Mouse (Mus musculus) embryonic facial prominence, embryonic 15.5 days (tissue): ENCODE data around the gene Spats2. TPM values are rescaled to one million over a fixed set of nuclear protein-coding genes. Genes with fewer than 3 reads are reported as not detected.

ENCODE experiments used
- ATAC-seq: fragments of 200-750 bp; cut with Nextera tagmentation; 2 replicates; pipeline ENCODE4 v1.8.0; 2017; ENCODE audit warnings: low read depth, moderate TSS enrichment; ENCODE audit not compliant: insufficient number of reproducible peaks, low FRiP score, low TSS enrichment
- H3K27ac ChIP-seq: fragments of 300-500 bp; sonication (generic); replicated peaks from 2 replicates; pipeline ENCODE4 v1.5.1; 2015; ENCODE audit warnings: mild to moderate bottlenecking, inconsistent platforms
- H3K27me3 ChIP-seq: fragments of 300-500 bp; sonication (generic); 2 replicates; pipeline ENCODE4 v1.6.1; 2015; ENCODE audit warnings: inconsistent platforms
- H3K36me3 ChIP-seq: fragments of 300-500 bp; sonication (generic); 2 replicates; pipeline ENCODE4 v1.6.1; 2015; ENCODE audit warnings: mild to moderate bottlenecking, inconsistent platforms
- H3K4me1 ChIP-seq: fragments of 300-500 bp; sonication (generic); 2 replicates; pipeline ENCODE4 v1.6.1; 2015; ENCODE audit warnings: inconsistent platforms
- H3K4me2 ChIP-seq: fragments of 300-500 bp; sonication (generic); replicated peaks from 2 replicates; pipeline ENCODE4 v1.6.1; 2015; ENCODE audit warnings: mild to moderate bottlenecking, inconsistent platforms
- H3K4me3 ChIP-seq: fragments of 300-500 bp; sonication (generic); replicated peaks from 2 replicates; pipeline ENCODE4 v1.5.1; 2015; ENCODE audit warnings: mild to moderate bottlenecking, inconsistent platforms
- H3K9ac ChIP-seq: fragments of 300-500 bp; sonication (generic); 2 replicates; pipeline ENCODE4 v1.6.1; 2015; ENCODE audit warnings: inconsistent platforms
- H3K9me3 ChIP-seq: fragments of 300-500 bp; sonication (generic); replicated peaks from 2 replicates; pipeline ENCODE4 v1.6.1; 2016; ENCODE audit warnings: inconsistent platforms
- WGBS: fragments of 180-500 bp; shearing (Covaris S2); methylation state at CpG from one replicate; pipeline ENCODE4 v1.1.7; 2015; 5-methylcytosine and 5-hydroxymethylcytosine counted together
- polyA plus RNA-seq: library from polyadenylated mRNA; unstranded; fragments of >200 nt; fragmentation: Nextera tagmentation; extraction: Ambion mirVana; gene quantifications from 2 replicates; pipeline ENCODE4 v1.2.1, GENCODE M21; 2015

The Spats2 gene
- polyA plus RNA-seq, 1 experiment from 2014 or later = 36.7 TPM

- no peaks in the 10 kb centered on the region for H3K9me3 ChIP-seq
- no peaks in the 10 kb centered on the region for H3K27me3 ChIP-seq
- 85% methylated on average over 2 of the region's 2 CpGs for WGBS
- no peak overlapping the region for H3K9ac ChIP-seq
- H3K4me3 ChIP-seq = no peak overlapping the region
- no peaks in the 10 kb centered on the region for H3K4me1 ChIP-seq
- ATAC-seq = no peak
- no peak overlapping the region for H3K4me2 ChIP-seq
- H3K36me3 ChIP-seq = peaks cover 40% of the 10 kb centered on the region
- no peak overlapping the region for H3K27ac ChIP-seq
Measured at GRCm38 (mm10) chr15:99214941-99215340, 89.2 kb downstream of the Spats2 start.

- Histone ChIP-seq H3K9ac (no peak overlapping the region), H3K27me3 (peaks cover under 1% of the 10 kb centered on the region; the same call in 1 of the 2 replicates), H3K4me1 (no peaks in the 10 kb centered on the region), H3K36me3 (peaks cover 34% of the 10 kb centered on the region), H3K27ac (no peak overlapping the region), H3K4me2 (no peak overlapping the region), H3K9me3 (no peaks in the 10 kb centered on the region), H3K4me3 (no peak overlapping the region)
- ATAC-seq = no peak
- WGBS = 89% methylated on average over 11 of the region's 11 CpGs
Measured at GRCm38 (mm10) chr15:99215741-99216463, 90.2 kb downstream of the Spats2 start.

- Histone ChIP-seq H3K36me3 (peaks cover 18% of the 10 kb centered on the region; the same call in 1 of the 2 replicates), H3K4me2 (no peak overlapping the region), H3K4me3 (no peak overlapping the region), H3K27ac (no peak overlapping the region), H3K9me3 (no peaks in the 10 kb centered on the region), H3K4me1 (peaks cover 12% of the 10 kb centered on the region; the same call in 1 of the 2 replicates), H3K27me3 (peaks cover 18% of the 10 kb centered on the region), H3K9ac (no peak overlapping the region)
- no peak for ATAC-seq
- 86% methylated on average over 4 of the region's 4 CpGs for WGBS
Measured at GRCm38 (mm10) chr15:99217630-99218029, 91.9 kb downstream of the Spats2 start.

GRCm38 (mm10) chr15:99221315-99221952, 95.7 kb downstream of the Spats2 start:
- Histone ChIP-seq H3K4me1 (peaks cover 48% of the 10 kb centered on the region), H3K9ac (no peak overlapping the region), H3K4me3 (no peak overlapping the region), H3K36me3 (no peaks in the 10 kb centered on the region), H3K27me3 (peaks cover 55% of the 10 kb centered on the region), H3K4me2 (no peak overlapping the region), H3K27ac (no peak overlapping the region), H3K9me3 (no peaks in the 10 kb centered on the region)
- no peak for ATAC-seq
- WGBS = 9% methylated on average over 8 of the region's 8 CpGs

- WGBS = 3% methylated on average over 18 of the region's 18 CpGs
- Histone ChIP-seq H3K4me2 (peak overlapping the region; percentile 95), H3K4me1 (peaks cover 48% of the 10 kb centered on the region), H3K27me3 (peaks cover 70% of the 10 kb centered on the region), H3K27ac (no peak overlapping the region), H3K4me3 (peak overlapping the region; percentile 50), H3K9me3 (no peaks in the 10 kb centered on the region), H3K9ac (0 out of 2 replicates have a peak overlapping the region, but pooled peaks have one; percentile 12), H3K36me3 (no peaks in the 10 kb centered on the region)
- ATAC-seq = no peak
Measured at GRCm38 (mm10) chr15:99222794-99223584, 97.3 kb downstream of the Spats2 start.

GRCm38 (mm10) chr15:99223585-99224207, 98.0 kb downstream of the Spats2 start:
- H3K4me1 ChIP-seq = peaks cover 48% of the 10 kb centered on the region
- H3K27me3 ChIP-seq = peaks cover 77% of the 10 kb centered on the region
- H3K4me2 ChIP-seq = peak overlapping the region; percentile 95
- no peak; the same call in 1 of the 2 replicates for ATAC-seq
- H3K9ac ChIP-seq = 0 out of 2 replicates have a peak overlapping the region, but pooled peaks have one; percentile 12
- no peak overlapping the region for H3K27ac ChIP-seq
- no peaks in the 10 kb centered on the region for H3K9me3 ChIP-seq
- peak overlapping the region; percentile 50 for H3K4me3 ChIP-seq
- no peaks in the 10 kb centered on the region for H3K36me3 ChIP-seq
- under 1% methylated on average over 38 of the region's 46 CpGs for WGBS

GRCm38 (mm10) chr15:99224208-99224911, 98.6 kb downstream of the Spats2 start, which contains the start of gene Kcnh3:
Gene Kcnh3 (plus strand): TSS chr15:99224861.
- no peaks in the 10 kb centered on the region for H3K9me3 ChIP-seq
- H3K27ac ChIP-seq = peak within 1 kb of the TSS; percentile 22; the same call in 1 of the 2 replicates
- H3K4me2 ChIP-seq = peak within 1 kb of the TSS; percentile 95
- H3K9ac ChIP-seq = peak within 1 kb of the TSS; percentile 26
- H3K36me3 ChIP-seq = no peaks in the 10 kb centered on the region
- H3K4me1 ChIP-seq = peaks cover 48% of the 10 kb centered on the region
- ATAC-seq = no peak
- H3K27me3 ChIP-seq = peaks cover 83% of the 10 kb centered on the region
- under 1% methylated on average over 63 of the region's 66 CpGs for WGBS
- H3K4me3 ChIP-seq = peak within 1 kb of the TSS; percentile 50

- H3K9me3 ChIP-seq = no peaks in the 10 kb centered on the region
- peaks cover 88% of the 10 kb centered on the region for H3K27me3 ChIP-seq
- H3K4me1 ChIP-seq = peaks cover 48% of the 10 kb centered on the region
- H3K9ac ChIP-seq = no peak overlapping the region
- H3K27ac ChIP-seq = peak overlapping the region; percentile 22; the same call in 1 of the 2 replicates
- WGBS = under 1% methylated on average over 22 of the region's 22 CpGs
- peak overlapping the region; percentile 95 for H3K4me2 ChIP-seq
- H3K36me3 ChIP-seq = no peaks in the 10 kb centered on the region
- H3K4me3 ChIP-seq = peak overlapping the region; percentile 50
- no peak for ATAC-seq
Measured at GRCm38 (mm10) chr15:99225081-99225810, 99.5 kb downstream of the Spats2 start.

- Histone ChIP-seq H3K36me3 (no peaks in the 10 kb centered on the region), H3K4me1 (peaks cover 47% of the 10 kb centered on the region), H3K4me3 (peak overlapping the region; percentile 50; the same call in 1 of the 2 replicates), H3K9ac (no peak overlapping the region), H3K9me3 (no peaks in the 10 kb centered on the region), H3K4me2 (peak overlapping the region; percentile 95; the same call in 1 of the 2 replicates), H3K27me3 (peaks cover 90% of the 10 kb centered on the region), H3K27ac (no peak overlapping the region)
- 31% methylated on average over 14 of the region's 14 CpGs for WGBS
- no peak for ATAC-seq
Measured at GRCm38 (mm10) chr15:99226090-99226489, 100.4 kb downstream of the Spats2 start.

GRCm38 (mm10) chr15:99231998-99232397, 106.3 kb downstream of the Spats2 start:
- Histone ChIP-seq H3K9me3 (no peaks in the 10 kb centered on the region), H3K27ac (no peak overlapping the region), H3K4me1 (no peaks in the 10 kb centered on the region), H3K9ac (no peak overlapping the region), H3K36me3 (no peaks in the 10 kb centered on the region), H3K4me3 (no peak overlapping the region), H3K27me3 (peaks cover 59% of the 10 kb centered on the region), H3K4me2 (no peak overlapping the region)
- ATAC-seq = no peak
- WGBS = 61% methylated on average over 10 of the region's 10 CpGs
